Mouse (Mus musculus) cerebellum, adult 9-10 months (tissue): ENCODE measurements at regions not wholly inside any gene's neighbourhood (a gene's known extent, or its start where the extent isn't known, plus 50 kb on each side); places are given as distances from the start of the nearest gene placed in this dataset.

ENCODE experiments used
- DNase-seq: peaks from one replicate; pipeline ENCODE4 v3.0.0; 2022

- DNase-seq = no peak
These were observed 60.4 kb downstream of the Dact1 start for GRCm38 (mm10) chr12:71370091-71370490.

- DNase-seq = no peak
These were observed 62.3 kb downstream of the Dact1 start for GRCm38 (mm10) chr12:71371948-71372347.

GRCm38 (mm10) chr12:71373633-71374032 lies 63.9 kb downstream of the Dact1 start:
- no peak for DNase-seq

- DNase-seq = no peak
These were observed 66.8 kb downstream of the Dact1 start for GRCm38 (mm10) chr12:71376446-71376845.

- no peak for DNase-seq
These were observed 67.3 kb downstream of the Dact1 start for GRCm38 (mm10) chr12:71376966-71377365.

GRCm38 (mm10) chr12:71379626-71380423 lies 70.1 kb downstream of the Dact1 start:
- no peak for DNase-seq

- DNase-seq = no peak
These were observed 70.7 kb downstream of the Dact1 start for GRCm38 (mm10) chr12:71380424-71380761.

- DNase-seq = no peak
These were observed 76.6 kb downstream of the Dact1 start for GRCm38 (mm10) chr12:71386251-71386650.

GRCm38 (mm10) chr12:71391481-71391880 lies 81.8 kb downstream of the Dact1 start:
- no peak for DNase-seq

- DNase-seq = no peak
These were observed 84.1 kb downstream of the Dact1 start for GRCm38 (mm10) chr12:71393752-71394151.

GRCm38 (mm10) chr12:71397456-71397855 lies 87.8 kb downstream of the Dact1 start:
- no peak for DNase-seq

- DNase-seq = peak; percentile 93
These were observed 89.0 kb downstream of the Dact1 start for GRCm38 (mm10) chr12:71398701-71399100.

GRCm38 (mm10) chr12:71400201-71400600 lies 90.5 kb downstream of the Dact1 start:
- DNase-seq = no peak

- no peak for DNase-seq
These were observed 92.1 kb downstream of the Dact1 start for GRCm38 (mm10) chr12:71401621-71402416.

- DNase-seq = no peak
These were observed 97.6 kb downstream of the Dact1 start for GRCm38 (mm10) chr12:71407294-71407693.

GRCm38 (mm10) chr12:71408396-71409050 lies 98.8 kb downstream of the Dact1 start:
- no peak for DNase-seq

GRCm38 (mm10) chr12:71412331-71412730 lies 102.6 kb downstream of the Dact1 start:
- DNase-seq = no peak

GRCm38 (mm10) chr12:71416968-71417367 lies 107.3 kb downstream of the Dact1 start:
- DNase-seq = no peak

- DNase-seq = no peak
These were observed 108.5 kb downstream of the Dact1 start for GRCm38 (mm10) chr12:71418186-71418585.

GRCm38 (mm10) chr12:71419161-71419560 lies 109.5 kb downstream of the Dact1 start:
- no peak for DNase-seq

GRCm38 (mm10) chr12:71426023-71426719 lies 116.5 kb downstream of the Dact1 start:
- DNase-seq = no peak

- no peak for DNase-seq
These were observed 118.3 kb downstream of the Dact1 start for GRCm38 (mm10) chr12:71427974-71428373.
